8 mouse cellular contexts compared by ENCODE assay signal in genomic region chrX:152178843-152179545, GRCm38 (mm10). TPM values are rescaled to one million over a fixed set of nuclear protein-coding genes. Genes with fewer than 3 reads are reported as not detected.
DNase-seq lines count a peak whose midpoint lies in the region; ATAC-seq lines count a peak whose summit lies in the region.

No protein-coding gene starts in this region.

- peaks cover 4% of the 10 kb centered on the region; the same call in 1 of the 2 replicates for H3K4me1 ChIP-seq in intestine, embryonic 16.5 days (ENCODE audit: control insufficient read depth, insufficient read depth, low read length)
- H3K4me1 ChIP-seq in liver, embryonic 16.5 days (ENCODE audit: control insufficient read depth, low read depth, low read length) = no peaks in the 10 kb centered on the region
- no peaks in the 10 kb centered on the region for H3K4me1 ChIP-seq in stomach, embryonic 14.5 days (ENCODE audit: control insufficient read depth, insufficient read depth, low read length)

- peaks cover 7% of the 10 kb centered on the region; the same call in 1 of the 2 replicates for H3K27me3 ChIP-seq in intestine, embryonic 16.5 days (replicated peaks; ENCODE audit: control insufficient read depth, insufficient read depth, low read length)
- peaks cover 5% of the 10 kb centered on the region; the same call in 1 of the 2 replicates for H3K27me3 ChIP-seq in liver, embryonic 16.5 days (ENCODE audit: control insufficient read depth, insufficient read depth, low read depth, low read length)
- no peaks in the 10 kb centered on the region for H3K27me3 ChIP-seq in stomach, embryonic 14.5 days (ENCODE audit: control insufficient read depth, insufficient read depth, low read length)

- DNase-seq in frontal cortex, adult 2 months (ENCODE audit: extremely low spot score in 1 of 2, low spot score in 1 of 2) = no peak
- DNase-seq in cerebellum, adult 9-10 months = peak; percentile 75
- peak; percentile 68 to 75 for DNase-seq in gastrocnemius, postnatal 36 days
- DNase-seq in spleen, postnatal 10 days (ENCODE audit: low spot score in 2 of 2) = no peak

- H3K4me2 ChIP-seq in intestine, embryonic 16.5 days (ENCODE audit: low read depth, low read length) = peak overlapping the region; percentile 50
- peak overlapping the region; percentile 27 for H3K4me2 ChIP-seq in liver, embryonic 16.5 days (ENCODE audit: low read depth, low read length)
- H3K4me2 ChIP-seq in stomach, embryonic 14.5 days (replicated peaks; ENCODE audit: low read depth, low read length) = peak overlapping the region; percentile 32

- intact Hi-C loops in gastrocnemius, postnatal 36 days (cut with DNase I) = no loop called here

- H3K9me3 ChIP-seq in intestine, embryonic 16.5 days (ENCODE audit: control insufficient read depth, low read length) = no peaks in the 10 kb centered on the region
- H3K9me3 ChIP-seq in liver, embryonic 16.5 days (replicated peaks; ENCODE audit: control insufficient read depth, low read length) = no peaks in the 10 kb centered on the region
- H3K9me3 ChIP-seq in stomach, embryonic 14.5 days (ENCODE audit: control insufficient read depth, low read depth, low read length) = no peaks in the 10 kb centered on the region

- peak; percentile 40 for ATAC-seq in frontal cortex, adult (ENCODE audit: low TSS enrichment)
- ATAC-seq in intestine, embryonic 16.5 days = peak; percentile 81
- peak; percentile 58 for ATAC-seq in liver, embryonic 16.5 days (ENCODE audit: low read depth)
- peak; percentile 76; the same call in 1 of the 2 replicates for ATAC-seq in stomach, embryonic 14.5 days (ENCODE audit: insufficient number of reproducible peaks, insufficient read depth, low FRiP score, low read depth)

- H3K27ac ChIP-seq in intestine, embryonic 16.5 days (ENCODE audit: low read length) = peak overlapping the region; percentile 66
- H3K27ac ChIP-seq in liver, embryonic 16.5 days (ENCODE audit: low read length) = no peak overlapping the region
- no peak overlapping the region for H3K27ac ChIP-seq in stomach, embryonic 14.5 days (ENCODE audit: low read length)

- H3K36me3 ChIP-seq in intestine, embryonic 16.5 days (ENCODE audit: control insufficient read depth, insufficient read depth, low read length) = no peaks in the 10 kb centered on the region
- no peaks in the 10 kb centered on the region for H3K36me3 ChIP-seq in liver, embryonic 16.5 days (ENCODE audit: control insufficient read depth, insufficient read depth)
- H3K36me3 ChIP-seq in stomach, embryonic 14.5 days (ENCODE audit: control insufficient read depth, insufficient read depth, low read length) = no peaks in the 10 kb centered on the region

- WGBS in intestine, embryonic 16.5 days = 47% methylated on average over 8 of the region's 8 CpGs
- WGBS in liver, embryonic 16.5 days (ENCODE audit: insufficient replicate concordance) = 54% methylated on average over 8 of the region's 8 CpGs
- 56% methylated on average over 7 of the region's 8 CpGs for WGBS in stomach, embryonic 14.5 days

- peak overlapping the region; percentile 52 for H3K9ac ChIP-seq in intestine, embryonic 16.5 days (ENCODE audit: low read depth, low read length)
- 0 out of 2 replicates have a peak overlapping the region, but pooled peaks have one; percentile 2 for H3K9ac ChIP-seq in liver, embryonic 16.5 days (ENCODE audit: low read depth, low read length)
- H3K9ac ChIP-seq in stomach, embryonic 14.5 days (replicated peaks; ENCODE audit: low read depth, low read length) = no peak overlapping the region

- H3K4me3 ChIP-seq in intestine, embryonic 16.5 days (ENCODE audit: low read length) = peak overlapping the region; percentile 40
- H3K4me3 ChIP-seq in liver, embryonic 16.5 days (ENCODE audit: low read depth, low read length) = peak overlapping the region; percentile 44
- peak overlapping the region; percentile 24; the same call in 1 of the 2 replicates for H3K4me3 ChIP-seq in stomach, embryonic 14.5 days (ENCODE audit: low read depth, low read length)

RNA-seq across cellular contexts. Expression of gene Iqsec2, which starts 34.9 kb away (rescaled TPM):
- polyA plus RNA-seq in frontal cortex, adult 2 months (2012; rRNA removed) = 54.6 and 62.1 TPM in 2 replicates
- total RNA-seq in gastrocnemius, postnatal 36 days (2021) = 10 to 100 TPM; 17.2 to 20.8 TPM
- polyA plus RNA-seq in intestine, embryonic 16.5 days (2015; fragmentation: Nextera tagmentation; extraction: Ambion mirVana) = 4.2 and 4.4 TPM in 2 replicates
- 1.8 and 2.7 TPM in 2 replicates for polyA plus RNA-seq in liver, embryonic 16.5 days (2015; fragmentation: Nextera tagmentation; extraction: Ambion mirVana)
- 4.4 and 4.8 TPM in 2 replicates for polyA plus RNA-seq in stomach, embryonic 14.5 days (2014; fragmentation: Nextera tagmentation; extraction: Ambion mirVana)

RNA-seq across cellular contexts. Expression of gene Kdm5c, which starts 53.8 kb away (rescaled TPM):
- 25.7 and 36.9 TPM in 2 replicates for polyA plus RNA-seq in frontal cortex, adult 2 months (2012; rRNA removed)
- total RNA-seq in gastrocnemius, postnatal 36 days (2021) = 10 to 100 TPM; 15.8 to 26.4 TPM
- 33.5 and 38.3 TPM in 2 replicates for polyA plus RNA-seq in intestine, embryonic 16.5 days (2015; fragmentation: Nextera tagmentation; extraction: Ambion mirVana)
- polyA plus RNA-seq in liver, embryonic 16.5 days (2015; fragmentation: Nextera tagmentation; extraction: Ambion mirVana) = 22.2 and 28.1 TPM in 2 replicates
- polyA plus RNA-seq in stomach, embryonic 14.5 days (2014; fragmentation: Nextera tagmentation; extraction: Ambion mirVana) = 29.8 and 54.8 TPM in 2 replicates

Comparison
In these comparisons a context has a peak if more than half of its experiments do, and no peak if none do; other contexts are left out.
1. DNase-seq: peak in cerebellum, adult 9-10 months (single experiment) and gastrocnemius, postnatal 36 days (2 of 2); none in frontal cortex, adult 2 months (0 of 2) and spleen, postnatal 10 days (0 of 2).
2. Peak in every context shown above with its lines, with median percentiles within 50 percentile points of each other: ATAC-seq, H3K4me2 ChIP-seq and H3K4me3 ChIP-seq.